Mouse (Mus musculus) cerebellum, adult 2 months (tissue): Measurements from ENCODE around the gene Katnbl1.

ENCODE experiments used
- CTCF ChIP-seq: fragments of 200-500 bp; IDR thresholded peaks from 2 replicates; pipeline ENCODE4 v1.5.1; 2011; ENCODE audit warnings: low read depth, mild to moderate bottlenecking, control low read depth, low read length, moderate library complexity, borderline replicate concordance; ENCODE audit not compliant: insufficient read depth
- POLR2A ChIP-seq: fragments of 200-500 bp; IDR thresholded peaks from 2 replicates; pipeline ENCODE4 v1.6.1; 2011; ENCODE audit warnings: low read length, control low read depth, borderline replicate concordance; ENCODE audit not compliant: insufficient read depth

- TF ChIP-seq CTCF (peak; percentile 91), POLR2A (peak; percentile 44; the same call in 1 of the 2 replicates)
These were observed at the start of gene Katnbl1 for GRCm38 (mm10) chr2:112378973-112379898.
